Mouse (Mus musculus) CH12.LX (cell line): ENCODE results near the gene Thoc6. TPM values are rescaled to one million over a fixed set of nuclear protein-coding genes. Genes with fewer than 3 reads are reported as not detected.

ENCODE experiments used
- DNase-seq: peaks from one replicate; pipeline ENCODE4 v3.0.0-alpha.2; 2013; ENCODE audit errors: extremely low read depth
- H3K27ac ChIP-seq: 2 replicates; pipeline ENCODE4 v1.5.1; 2012; ENCODE audit warnings: low read depth, mild to moderate bottlenecking, control low read depth, moderate library complexity; ENCODE audit not compliant: insufficient read depth
- H3K27me3 ChIP-seq: replicated peaks from 2 replicates; pipeline ENCODE3; 2012; ENCODE audit warnings: inconsistent platforms
- H3K36me3 ChIP-seq, 2 experiments: replicated peaks in 1 of 2; 2 replicates each; pipeline versions ENCODE3 to v1.6.1; 2012; ENCODE audit warnings: inconsistent platforms in 1 of 2, low read length in 1 of 2, mild to moderate bottlenecking in 1 of 2, mixed read lengths in 1 of 2, moderate library complexity in 1 of 2; ENCODE audit not compliant: control insufficient read depth in 1 of 2, insufficient read depth in 1 of 2
- H3K4me1 ChIP-seq, 2 experiments: 2 replicates each; pipeline ENCODE4 v1.6.1; 2012; ENCODE audit warnings: inconsistent platforms in 1 of 2, moderate library complexity in 1 of 2; ENCODE audit not compliant: insufficient read depth in 2 of 2, control insufficient read depth in 1 of 2
- H3K4me2 ChIP-seq: 2 replicates; pipeline ENCODE4 v1.6.1; 2012; ENCODE audit warnings: low read depth, mild to moderate bottlenecking, control low read depth; ENCODE audit not compliant: poor library complexity, insufficient read depth, severe bottlenecking
- H3K4me3 ChIP-seq, 3 experiments: fragments of 150-350 bp in 1 of 3; sonication (generic) in 1 of 3; replicated peaks in 1 of 3; 2 replicates each; pipeline versions ENCODE3 to v1.5.1; 2011 to 2012; ENCODE audit warnings: low read depth in 2 of 3, low read length in 2 of 3, mild to moderate bottlenecking in 2 of 3, moderate library complexity in 2 of 3, control low read depth in 1 of 3, improper control_type of control experiment in 1 of 3, inconsistent platforms in 1 of 3, mixed read lengths in 1 of 3; ENCODE audit not compliant: poor library complexity in 1 of 3
- H3K79me2 ChIP-seq: replicated peaks from 2 replicates; pipeline ENCODE4 v1.6.1; 2012; ENCODE audit warnings: mild to moderate bottlenecking, moderate library complexity; ENCODE audit not compliant: control insufficient read depth, poor library complexity, insufficient read depth, severe bottlenecking; ENCODE audit errors: extremely low read depth
- H3K9ac ChIP-seq: 2 replicates; pipeline ENCODE4 v1.6.1; 2012; ENCODE audit warnings: low read depth, mild to moderate bottlenecking, control low read depth, moderate library complexity; ENCODE audit not compliant: insufficient read depth
- H3K9me3 ChIP-seq: replicated peaks from 2 replicates; pipeline ENCODE3; 2012; ENCODE audit warnings: low read length, inconsistent platforms, mixed read lengths
- BHLHE40 ChIP-seq: IDR thresholded peaks from 2 replicates; pipeline ENCODE4 v1.6.1; 2011; ENCODE audit warnings: mild to moderate bottlenecking, low read depth, low read length, improper control_type of control experiment
- CHD1 ChIP-seq: IDR thresholded peaks from 2 replicates; pipeline ENCODE4 v1.6.1; 2012; ENCODE audit warnings: low read depth, low read length, improper control_type of control experiment, inconsistent platforms
- CTCF ChIP-seq, 2 experiments: IDR thresholded peaks in 1 of 2; conservative IDR thresholded peaks in 1 of 2; 2 replicates each; pipeline ENCODE4 v1.5.1; 2011 to 2012; ENCODE audit warnings: low read depth in 2 of 2, low read length in 2 of 2, improper control_type of control experiment in 1 of 2, inconsistent platforms in 1 of 2, mild to moderate bottlenecking in 1 of 2, moderate library complexity in 1 of 2
- E2F4 ChIP-seq: IDR thresholded peaks from 2 replicates; pipeline ENCODE4 v1.6.1; 2011; ENCODE audit warnings: low read depth, low read length, improper control_type of control experiment; ENCODE audit not compliant: insufficient replicate concordance
- ELF1 ChIP-seq: IDR thresholded peaks from 2 replicates; pipeline ENCODE4 v1.6.1; 2014; ENCODE audit warnings: low read depth, mild to moderate bottlenecking, inconsistent platforms, low read length, improper control_type of control experiment
- ETS1 ChIP-seq: conservative IDR thresholded peaks from 2 replicates; pipeline ENCODE4 v1.6.1; 2012; ENCODE audit warnings: low read depth, mild to moderate bottlenecking, inconsistent platforms, low read length, improper control_type of control experiment, moderate library complexity
- HCFC1 ChIP-seq: IDR thresholded peaks from 2 replicates; pipeline ENCODE4 v1.6.1; 2012; ENCODE audit warnings: low read depth, mild to moderate bottlenecking, inconsistent platforms, low read length, improper control_type of control experiment
- IRF4 ChIP-seq: IDR thresholded peaks from 2 replicates; pipeline ENCODE4 v1.6.1; 2014; ENCODE audit warnings: low read depth, mild to moderate bottlenecking, inconsistent platforms, low read length, improper control_type of control experiment
- JUN ChIP-seq: IDR thresholded peaks from 2 replicates; pipeline ENCODE4 v1.6.1; 2011; ENCODE audit warnings: low read depth, mild to moderate bottlenecking, low read length, improper control_type of control experiment, moderate library complexity; ENCODE audit not compliant: insufficient read depth
- KAT2A ChIP-seq: IDR thresholded peaks from 2 replicates; pipeline ENCODE4 v1.6.1; 2012; ENCODE audit warnings: low read length, improper control_type of control experiment, inconsistent platforms; ENCODE audit not compliant: insufficient replicate concordance
- MAFK ChIP-seq: IDR thresholded peaks from 2 replicates; pipeline ENCODE4 v1.6.1; 2011; ENCODE audit warnings: low read length, improper control_type of control experiment; ENCODE audit not compliant: insufficient replicate concordance
- MEF2A ChIP-seq: IDR thresholded peaks from 2 replicates; pipeline ENCODE4 v1.6.1; 2014; ENCODE audit warnings: low read depth, mild to moderate bottlenecking, inconsistent platforms, low read length, improper control_type of control experiment, borderline replicate concordance
- MXI1 ChIP-seq: IDR thresholded peaks from 2 replicates; pipeline ENCODE4 v1.6.1; 2011; ENCODE audit warnings: mild to moderate bottlenecking, low read depth, low read length, improper control_type of control experiment
- NRF1 ChIP-seq: IDR thresholded peaks from 2 replicates; pipeline ENCODE4 v1.6.1; 2014; ENCODE audit warnings: low read depth, mild to moderate bottlenecking, inconsistent platforms, low read length, improper control_type of control experiment, moderate library complexity
- PAX5 ChIP-seq: IDR thresholded peaks from 2 replicates; pipeline ENCODE4 v1.6.1; 2012; ENCODE audit warnings: low read length, inconsistent platforms, mixed read lengths
- POLR2A ChIP-seq: IDR thresholded peaks from 2 replicates; pipeline ENCODE4 v1.6.1; 2011; ENCODE audit warnings: low read depth, mild to moderate bottlenecking, improper control_type of control experiment, low read length
- RAD21 ChIP-seq: IDR thresholded peaks from 2 replicates; pipeline ENCODE4 v1.6.1; 2011; ENCODE audit warnings: low read depth, mild to moderate bottlenecking, low read length, improper control_type of control experiment, moderate library complexity
- RCOR1 ChIP-seq: conservative IDR thresholded peaks from 2 replicates; pipeline ENCODE4 v1.6.1; 2012; ENCODE audit warnings: low read depth, mild to moderate bottlenecking, inconsistent platforms, low read length, improper control_type of control experiment
- SIN3A ChIP-seq: IDR thresholded peaks from 2 replicates; pipeline ENCODE4 v1.6.1; 2012; ENCODE audit warnings: low read length, improper control_type of control experiment, inconsistent platforms
- SMC3 ChIP-seq: IDR thresholded peaks from 2 replicates; pipeline ENCODE4 v1.6.1; 2011; ENCODE audit warnings: low read depth, low read length, improper control_type of control experiment
- TBP ChIP-seq: conservative IDR thresholded peaks from 2 replicates; pipeline ENCODE4 v1.6.1; 2011; ENCODE audit warnings: low read depth, low read length, improper control_type of control experiment
- TCF12 ChIP-seq: IDR thresholded peaks from 2 replicates; pipeline ENCODE4 v1.6.1; 2014; ENCODE audit warnings: low read depth, mild to moderate bottlenecking, inconsistent platforms, low read length, improper control_type of control experiment
- USF1 ChIP-seq: IDR thresholded peaks from 2 replicates; pipeline ENCODE4 v1.6.1; 2014; ENCODE audit warnings: low read depth, mild to moderate bottlenecking, inconsistent platforms, low read length, improper control_type of control experiment
- USF2 ChIP-seq: conservative IDR thresholded peaks from 2 replicates; pipeline ENCODE4 v1.6.1; 2011; ENCODE audit warnings: low read depth, low read length, improper control_type of control experiment
- ZC3H11A ChIP-seq: IDR thresholded peaks from 2 replicates; pipeline ENCODE4 v1.6.1; 2012; ENCODE audit warnings: low read depth, mild to moderate bottlenecking, inconsistent platforms, low read length, improper control_type of control experiment
- ZKSCAN1 ChIP-seq: IDR thresholded peaks from 2 replicates; pipeline ENCODE4 v1.6.1; 2012; ENCODE audit warnings: low read depth, inconsistent platforms, low read length, improper control_type of control experiment, borderline replicate concordance
- ZMIZ1 ChIP-seq: IDR thresholded peaks from 2 replicates; pipeline ENCODE4 v1.6.1; 2012; ENCODE audit warnings: low read depth, mild to moderate bottlenecking, inconsistent platforms, low read length, improper control_type of control experiment
- ZNF384 ChIP-seq: IDR thresholded peaks from 2 replicates; pipeline ENCODE4 v1.6.1; 2012; ENCODE audit warnings: low read depth, low read length, improper control_type of control experiment, inconsistent platforms
- dilution Hi-C: fragments of 300-500 bp; cut with MboI; formaldehyde crosslinking; loops from 2 replicates; pipeline ENCODE4 v1.14.3; 2020; ENCODE audit warnings: low sequenced_read_pairs; ENCODE audit not compliant: extremely low pct_unique_long_range_greater_than_20kb, extremely low pct_ligation_motif_present
- in situ Hi-C: fragments of 300-500 bp; cut with MboI; formaldehyde crosslinking; loops from 3 replicates; pipeline ENCODE4 v1.14.3; 2019; ENCODE audit warnings: low sequenced_read_pairs, low pct_ligation_motif_present, low pct_unique_long_range_greater_than_20kb, mixed read lengths
- polyA plus RNA-seq: library from polyadenylated mRNA; unstranded; fragments of >175 nt; gene quantifications from 2 replicates; pipeline ENCODE4 v1.2.1, GENCODE M21; 2012; ENCODE audit warnings: low read depth; ENCODE audit not compliant: insufficient read length
- total RNA-seq, 2 experiments: library from RNA; depleted of rRNA; stranded (reverse); fragments of 300-350 nt in 1 of 2; fragments of >200 nt in 1 of 2; gene quantifications; 2 replicates each; pipeline ENCODE4 v1.2.3; 2012 to 2014

Gene Thoc6
- total and polyA plus RNA-seq, 3 experiments, result 37.4 to 41.4 (median 37.9) TPM

DNA sequence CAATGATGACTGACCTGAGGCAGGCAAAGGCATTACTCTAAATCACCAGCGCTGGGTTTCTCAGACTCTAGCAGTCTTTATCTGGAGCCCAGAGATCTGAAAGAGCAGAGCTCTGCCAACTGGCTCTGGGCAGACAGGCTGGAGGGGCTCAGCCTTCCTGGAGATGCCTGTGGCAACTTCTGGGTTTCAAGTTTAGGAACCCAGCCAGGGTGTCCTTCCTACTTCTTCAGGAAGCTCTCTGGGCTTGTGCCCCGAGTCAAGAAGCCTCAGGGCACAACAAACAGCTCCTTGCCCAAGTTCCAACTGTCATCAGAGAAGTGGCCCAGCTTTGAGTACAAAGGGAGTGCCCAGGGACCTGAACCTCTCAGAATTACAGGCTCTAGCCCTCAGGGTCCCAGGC, 19.3 kb downstream of the Thoc6 start:
- no peak overlapping the region for H3K9ac ChIP-seq
- dilution Hi-C loops, result no loop called here
- H3K79me2 ChIP-seq, result no peaks in the 10 kb centered on the region
- H3K36me3 ChIP-seq, result no peaks in the 10 kb centered on the region
- no peak overlapping the region for H3K27ac ChIP-seq
- H3K27me3 ChIP-seq, result peaks cover 65% of the 10 kb centered on the region
- peaks cover 3% of the 10 kb centered on the region for H3K9me3 ChIP-seq
- H3K4me3 ChIP-seq, result no peak overlapping the region
- no peak overlapping the region for H3K4me2 ChIP-seq
- TF ChIP-seq HCFC1 (no peak), PAX5 (no peak), CHD1 (no peak), SIN3A (no peak), MAFK (no peak), SMC3 (no peak), POLR2A (no peak), ZC3H11A (no peak), NRF1 (no peak), TBP (no peak), RCOR1 (no peak), ZKSCAN1 (no peak), ELF1 (no peak), BHLHE40 (no peak), USF2 (no peak), CTCF (conservative IDR thresholded peaks at IDR 0.05 in 1 of 2, IDR thresholded peaks at IDR 0.05 in 1 of 2; ENCODE audit: low read depth in 2 of 2, low read length in 2 of 2) (no peak)
- TF ChIP-seq, all 38 proteins: peak for 0
- in situ Hi-C loops, result no loop called here
- no peak for DNase-seq
- peaks cover 0 to 6% of the 10 kb centered on the region in 2 experiments; a peak in 2 of 4 replicates for H3K4me1 ChIP-seq

DNA sequence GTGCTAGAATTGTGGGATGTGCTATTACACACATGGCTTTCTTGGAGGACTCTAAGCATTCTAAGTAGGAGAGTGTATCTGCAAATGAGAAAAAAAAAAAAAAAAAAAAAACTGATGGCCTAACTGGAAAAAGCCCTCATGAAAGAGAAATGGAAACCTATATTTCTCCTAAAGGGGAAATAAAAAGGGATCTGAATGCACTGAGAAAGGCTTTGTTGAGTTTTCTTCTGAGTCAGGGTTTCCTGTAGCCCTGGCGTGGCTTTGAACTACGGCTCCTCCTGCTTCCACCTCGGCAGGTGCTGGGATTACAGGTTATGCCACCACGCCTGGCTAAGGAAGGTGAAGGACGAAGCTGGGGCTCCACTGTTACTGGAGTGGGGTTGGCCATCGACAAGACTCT, 19.7 kb downstream of the Thoc6 start:
- Histone ChIP-seq H3K27me3 (peaks cover 66% of the 10 kb centered on the region), H3K36me3 (no peaks in the 10 kb centered on the region), H3K4me2 (no peak overlapping the region), H3K9me3 (peaks cover 3% of the 10 kb centered on the region), H3K79me2 (no peaks in the 10 kb centered on the region), H3K4me1 (peaks cover 0 to 6% of the 10 kb centered on the region in 2 experiments; a peak in 2 of 4 replicates), H3K27ac (no peak overlapping the region), H3K9ac (no peak overlapping the region), H3K4me3 (no peak overlapping the region)
- dilution Hi-C loops, result no loop called here
- no peak for DNase-seq
- TF ChIP-seq USF1 (no peak), NRF1 (no peak), JUN (no peak), MAFK (no peak), MEF2A (no peak), E2F4 (no peak), ZNF384 (peak; percentile 80), ETS1 (no peak), ZMIZ1 (no peak), IRF4 (peak; percentile 30; the same call in 1 of the 2 replicates), USF2 (no peak), RAD21 (no peak), SMC3 (no peak), HCFC1 (no peak), TCF12 (no peak), MXI1 (no peak), KAT2A (no peak), POLR2A (no peak)
- in situ Hi-C loops, result no loop called here
